Mouse (Mus musculus) forebrain, postnatal 0 days (tissue): ENCODE data around the gene Gm11037. TPM values are rescaled to one million over a fixed set of nuclear protein-coding genes. Genes with fewer than 3 reads are reported as not detected.

Source experiments
- ATAC-seq: fragments of 200-750 bp; cut with Nextera tagmentation; 2 replicates; pipeline ENCODE4 v1.8.0; 2017; ENCODE audit warnings: mild to moderate bottlenecking, moderate library complexity
- DNase-seq: peaks from one replicate; pipeline ENCODE4 v3.0.0-alpha.2; 2015
- H3K27ac ChIP-seq: fragments of 300-500 bp; sonication (generic); 2 replicates; pipeline ENCODE4 v1.5.1; 2014; ENCODE audit warnings: low read depth, mild to moderate bottlenecking, antibody characterized with exemption, low read length, moderate library complexity, mixed read lengths
- H3K27me3 ChIP-seq: fragments of 300-500 bp; sonication (generic); 2 replicates; pipeline ENCODE4 v1.6.1; 2014; ENCODE audit warnings: mild to moderate bottlenecking, low read length, mixed read lengths; ENCODE audit not compliant: insufficient read depth
- H3K36me3 ChIP-seq: fragments of 300-500 bp; sonication (generic); 2 replicates; pipeline ENCODE4 v1.6.1; 2014; ENCODE audit warnings: mild to moderate bottlenecking, moderate library complexity; ENCODE audit not compliant: insufficient read depth
- H3K4me1 ChIP-seq: fragments of 300-500 bp; sonication (generic); 2 replicates; pipeline ENCODE4 v1.6.1; 2014; ENCODE audit warnings: antibody characterized with exemption; ENCODE audit not compliant: insufficient read depth
- H3K4me2 ChIP-seq: fragments of 300-500 bp; sonication (generic); 2 replicates; pipeline ENCODE4 v1.6.1; 2014; ENCODE audit warnings: low read depth, mild to moderate bottlenecking, moderate library complexity
- H3K4me3 ChIP-seq: fragments of 300-500 bp; sonication (generic); 2 replicates; pipeline ENCODE4 v1.5.1; 2014; ENCODE audit warnings: low read depth, low read length, mixed read lengths
- H3K9ac ChIP-seq: fragments of 300-500 bp; sonication (generic); 2 replicates; pipeline ENCODE4 v1.6.1; 2014; ENCODE audit warnings: mild to moderate bottlenecking
- H3K9me3 ChIP-seq: fragments of 300-500 bp; sonication (generic); 2 replicates; pipeline ENCODE4 v1.6.1; 2016; ENCODE audit warnings: low read length
- CTCF ChIP-seq: sonication (generic); IDR thresholded peaks from 2 replicates; pipeline ENCODE4 v1.5.1; 2016; ENCODE audit warnings: antibody characterized with exemption, control low read depth, low read depth
- WGBS: fragments of 180-500 bp; shearing (Covaris S2); extraction: QIAGEN DNeasy Blood & Tissue Kit; methylation state at CpG from one replicate; pipeline ENCODE4 v1.1.7; 2014; 5-methylcytosine and 5-hydroxymethylcytosine counted together
- polyA plus RNA-seq: library from polyadenylated mRNA; unstranded; fragments of >200 nt; fragmentation: Nextera tagmentation; extraction: Ambion mirVana; gene quantifications from 2 replicates; pipeline ENCODE4 v1.2.1, GENCODE M21; 2015
- total RNA-seq: library from RNA; depleted of rRNA; stranded (reverse); fragments of >200 nt; gene quantifications from 2 replicates; pipeline ENCODE4 v1.2.3, GENCODE M21; 2014; rRNA removed

Gm11037 gene
- not detected in 2 replicates for total RNA-seq
- not detected in 2 replicates for polyA plus RNA-seq

DNA sequence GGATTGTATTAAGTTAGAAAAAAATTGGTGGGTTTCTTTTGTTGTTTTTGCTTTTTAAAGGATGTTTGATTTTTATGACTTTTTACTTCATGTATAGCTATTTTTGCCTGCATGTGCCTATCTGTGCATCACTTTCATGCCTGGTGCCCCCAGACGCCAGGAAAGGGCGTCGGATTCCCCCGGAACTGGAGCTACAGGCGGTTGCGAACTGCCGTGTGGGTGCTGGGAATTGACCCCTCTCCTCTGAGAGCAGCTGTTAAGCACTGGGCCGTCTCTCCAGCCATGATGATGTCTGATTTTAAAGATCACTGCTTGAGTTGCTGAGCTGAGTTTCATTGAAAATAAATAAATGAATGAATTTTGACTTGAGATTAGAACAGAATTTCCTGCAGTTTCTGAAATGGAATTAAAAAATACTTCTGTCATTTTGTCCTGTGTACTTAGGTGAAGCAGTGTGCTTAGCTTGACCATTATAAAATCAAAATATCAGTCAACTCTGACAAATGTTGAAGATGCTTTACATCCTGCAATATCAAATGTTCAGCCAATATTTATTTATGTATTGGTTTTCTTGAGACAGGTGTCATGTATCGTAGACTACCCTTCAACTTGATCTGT is at the start of gene Gm11037:
Gm11037 (plus strand) TSS at position 568 of the 618 bp plus-strand sequence.
- H3K4me2 ChIP-seq: no peak within 1 kb of the TSS
- WGBS: 88% methylated on average over 9 of the region's 9 CpGs
- ATAC-seq: no peak
- no peaks in the 10 kb centered on the region for H3K9me3 ChIP-seq
- no peaks in the 10 kb centered on the region for H3K27me3 ChIP-seq
- no peak within 1 kb of the TSS for H3K4me3 ChIP-seq
- no peak for DNase-seq
- no peak within 1 kb of the TSS for H3K27ac ChIP-seq
- no peak for TF ChIP-seq CTCF
- H3K36me3 ChIP-seq: no peaks in the 10 kb centered on the region
- H3K9ac ChIP-seq: no peak within 1 kb of the TSS
- H3K4me1 ChIP-seq: no peaks in the 10 kb centered on the region

DNA sequence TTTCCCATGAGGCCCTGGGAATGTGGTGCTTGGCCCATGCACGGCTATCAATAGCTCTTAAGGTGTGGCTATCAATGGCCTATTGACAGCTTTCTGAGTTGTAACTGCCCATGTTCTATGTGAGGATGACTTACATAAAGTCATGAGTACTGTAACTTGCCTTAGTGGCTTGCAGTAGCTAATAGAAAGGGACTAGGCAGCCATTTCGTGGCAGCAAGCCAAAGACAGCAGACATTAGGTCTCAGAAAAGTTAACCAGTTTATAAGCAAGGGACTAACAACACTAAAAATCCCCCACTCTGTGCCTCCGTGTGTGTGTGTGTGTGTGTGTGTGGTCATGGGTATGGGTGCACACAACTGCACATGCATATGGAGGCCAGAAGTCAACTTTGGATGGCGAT is 49.1 kb upstream of the Gm11037 start:
- Histone ChIP-seq H3K36me3 (no peaks in the 10 kb centered on the region), H3K9me3 (no peaks in the 10 kb centered on the region), H3K4me1 (no peaks in the 10 kb centered on the region), H3K4me3 (no peak overlapping the region), H3K27ac (no peak overlapping the region), H3K4me2 (no peak overlapping the region), H3K9ac (no peak overlapping the region), H3K27me3 (no peaks in the 10 kb centered on the region)
- no peak for ATAC-seq
- DNase-seq: no peak
- WGBS: 85% methylated on average over 4 of the region's 4 CpGs
- no peak for TF ChIP-seq CTCF

GRCm38 (mm10) chr2:131086667-131087390 is 46.5 kb upstream of the Gm11037 start, which contains the start of gene Siglec1:
Gene Siglec1 (minus strand): TSS chr2:131086765.
- Histone ChIP-seq H3K27ac (no peak within 1 kb of the TSS), H3K36me3 (no peaks in the 10 kb centered on the region), H3K27me3 (no peaks in the 10 kb centered on the region), H3K4me3 (no peak within 1 kb of the TSS), H3K4me2 (no peak within 1 kb of the TSS), H3K4me1 (no peaks in the 10 kb centered on the region), H3K9me3 (no peaks in the 10 kb centered on the region), H3K9ac (no peak within 1 kb of the TSS)
- no peak for TF ChIP-seq CTCF
- DNase-seq (no peak), ATAC-seq (no peak)
- WGBS: 79% methylated on average over 11 of the region's 11 CpGs

GRCm38 (mm10) chr2:131088581-131088980 is 44.7 kb upstream of the Gm11037 start:
- ATAC-seq: no peak

DNA sequence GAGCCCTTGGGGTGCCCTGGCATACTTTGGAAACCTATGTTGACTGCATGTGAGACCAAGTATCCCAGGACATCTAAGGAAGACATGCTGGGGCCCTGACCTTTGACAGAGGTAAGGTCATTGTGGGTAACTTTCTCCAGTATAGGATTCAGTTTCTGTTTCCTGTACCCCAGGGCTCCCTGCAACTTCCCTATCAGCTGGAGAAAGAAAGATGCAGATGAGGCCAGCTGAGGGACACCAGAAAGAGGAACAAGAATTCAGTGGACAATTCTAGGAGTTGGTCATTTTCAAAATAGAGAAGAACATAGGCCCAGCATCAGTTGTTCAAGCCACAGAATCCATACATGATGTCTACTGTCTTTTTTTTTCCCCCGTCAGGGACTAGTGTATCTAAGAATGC is 43.7 kb upstream of the Gm11037 start:
- ATAC-seq: no peak
- WGBS: 95% methylated on average over 1 of the region's 1 CpGs
- no peak for TF ChIP-seq CTCF

More at GRCm38 (mm10) chr2:131088581-131088980, 44.7 kb upstream of the Gm11037 start:
- Histone ChIP-seq H3K36me3 (no peaks in the 10 kb centered on the region), H3K4me2 (no peak overlapping the region), H3K9me3 (no peaks in the 10 kb centered on the region), H3K9ac (no peak overlapping the region), H3K4me1 (no peaks in the 10 kb centered on the region), H3K27ac (no peak overlapping the region), H3K27me3 (no peaks in the 10 kb centered on the region), H3K4me3 (no peak overlapping the region)
- WGBS: 78% methylated on average over 4 of the region's 4 CpGs
- no peak for DNase-seq
- no peak for TF ChIP-seq CTCF

GRCm38 (mm10) chr2:131090852-131091251 is 42.4 kb upstream of the Gm11037 start:
- H3K4me1 ChIP-seq: no peaks in the 10 kb centered on the region
- no peaks in the 10 kb centered on the region for H3K36me3 ChIP-seq
- no peaks in the 10 kb centered on the region for H3K27me3 ChIP-seq
- DNase-seq (no peak), ATAC-seq (no peak)
- no peaks in the 10 kb centered on the region for H3K9me3 ChIP-seq
- H3K9ac ChIP-seq: no peak overlapping the region
- no peak overlapping the region for H3K27ac ChIP-seq
- 85% methylated on average over 3 of the region's 3 CpGs for WGBS
- no peak overlapping the region for H3K4me2 ChIP-seq
- TF ChIP-seq CTCF: no peak
- no peak overlapping the region for H3K4me3 ChIP-seq

More for the DNA sequence above, 43.7 kb upstream of the Gm11037 start:
- Histone ChIP-seq H3K4me1 (no peaks in the 10 kb centered on the region), H3K4me3 (no peak overlapping the region), H3K27me3 (no peaks in the 10 kb centered on the region), H3K9ac (no peak overlapping the region), H3K4me2 (no peak overlapping the region), H3K27ac (no peak overlapping the region), H3K36me3 (no peaks in the 10 kb centered on the region), H3K9me3 (no peaks in the 10 kb centered on the region)
- no peak for DNase-seq

DNA sequence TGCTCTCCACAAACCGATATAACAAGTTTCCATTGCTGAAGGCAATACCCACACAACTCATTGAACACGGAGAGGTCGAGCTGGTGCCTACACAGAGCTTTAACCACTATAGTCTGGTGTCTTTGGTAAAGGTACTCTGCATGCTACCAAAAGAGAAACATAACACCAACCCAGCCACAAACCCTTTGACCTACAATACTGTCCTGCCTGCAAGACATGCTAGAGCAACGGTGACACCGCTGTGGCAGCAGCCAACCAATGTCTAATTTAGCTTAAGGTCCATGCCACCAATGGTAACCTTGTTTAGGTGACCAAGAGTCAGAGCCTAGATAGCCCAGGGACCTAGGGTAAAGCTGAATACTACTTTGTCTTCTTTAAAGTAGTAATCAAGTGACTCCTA is 39.7 kb upstream of the Gm11037 start:
- no peaks in the 10 kb centered on the region for H3K27me3 ChIP-seq
- no peaks in the 10 kb centered on the region for H3K9me3 ChIP-seq
- H3K4me2 ChIP-seq: no peak overlapping the region
- ATAC-seq: no peak
- no peak for TF ChIP-seq CTCF
- no peak overlapping the region for H3K4me3 ChIP-seq
- WGBS: 87% methylated on average over 5 of the region's 5 CpGs
- no peaks in the 10 kb centered on the region for H3K4me1 ChIP-seq
- no peaks in the 10 kb centered on the region for H3K36me3 ChIP-seq
- H3K9ac ChIP-seq: no peak overlapping the region
- H3K27ac ChIP-seq: no peak overlapping the region
- DNase-seq: no peak
